Mouse (Mus musculus) bone marrow macrophage, adult 2 months (primary cell): ENCODE results near the gene Ism2. TPM values are rescaled to one million over a fixed set of nuclear protein-coding genes. Genes with fewer than 3 reads are reported as not detected.

Experiments used
- H3K27ac ChIP-seq: 2 replicates; pipeline ENCODE4 v1.5.1; 2012; ENCODE audit warnings: low read depth, low read length; ENCODE audit not compliant: insufficient read depth
- H3K4me1 ChIP-seq: 2 replicates; pipeline ENCODE4 v1.6.1; 2012; ENCODE audit warnings: low read length; ENCODE audit not compliant: control insufficient read depth, insufficient read depth
- H3K4me3 ChIP-seq: 2 replicates; pipeline ENCODE4 v1.5.1; 2012; ENCODE audit warnings: mild to moderate bottlenecking, low read length, moderate library complexity; ENCODE audit not compliant: insufficient read depth
- CTCF ChIP-seq: IDR thresholded peaks from 2 replicates; pipeline ENCODE4 v1.5.1; 2012; ENCODE audit warnings: low read depth, mild to moderate bottlenecking, low read length, moderate library complexity
- POLR2A ChIP-seq: IDR thresholded peaks from 2 replicates; pipeline ENCODE4 v1.6.1; 2012; ENCODE audit warnings: mild to moderate bottlenecking, low read depth, low read length, borderline replicate concordance
- polyA plus RNA-seq: library from polyadenylated mRNA; stranded (reverse); fragments of >200 nt; gene quantifications from 2 replicates; pipeline ENCODE4 v1.2.4, GENCODE M21; 2012; ENCODE audit not compliant: missing spikeins, insufficient read depth, insufficient read length

Gene Ism2
- polyA plus RNA-seq, 1 experiment: not detected

GRCm38 (mm10) chr12:87274853-87275831 lies 24.4 kb downstream of the Ism2 start:
- Histone ChIP-seq H3K4me3 (no peak overlapping the region), H3K27ac (peak overlapping the region; percentile 52), H3K4me1 (peaks cover 35% of the 10 kb centered on the region)
- no peak for TF ChIP-seq POLR2A
- TF ChIP-seq CTCF: no peak

- Histone ChIP-seq H3K27ac (peak overlapping the region; percentile 8; the same call in 1 of the 2 replicates), H3K4me3 (peak overlapping the region; percentile 90), H3K4me1 (peaks cover 14% of the 10 kb centered on the region)
- TF ChIP-seq POLR2A (no peak), CTCF (no peak)
These were observed 31.8 kb downstream of the Ism2 start for GRCm38 (mm10) chr12:87267682-87268081.

- Histone ChIP-seq H3K27ac (peak overlapping the region; percentile 89), H3K4me1 (peaks cover 18% of the 10 kb centered on the region), H3K4me3 (peak overlapping the region; percentile 90)
- TF ChIP-seq POLR2A (no peak), CTCF (no peak)
These were observed 32.5 kb downstream of the Ism2 start for GRCm38 (mm10) chr12:87266827-87267603.

- TF ChIP-seq POLR2A: peak; percentile 25; the same call in 1 of the 2 replicates
- TF ChIP-seq CTCF: no peak
- Histone ChIP-seq H3K4me1 (peaks cover 25% of the 10 kb centered on the region), H3K4me3 (peak within 1 kb of the TSS; percentile 90), H3K27ac (peak within 1 kb of the TSS; percentile 89)
These were observed 33.2 kb downstream of the Ism2 start, which contains the start of the genes Vipas39 and Ahsa1 for GRCm38 (mm10) chr12:87266108-87266826. Gene Vipas39 (minus strand): TSS chr12:87266256. Gene Ahsa1 (plus strand): TSS chr12:87266479.

- Histone ChIP-seq H3K4me1 (peaks cover 31% of the 10 kb centered on the region), H3K27ac (peak overlapping the region; percentile 80), H3K4me3 (peak overlapping the region; percentile 90)
- TF ChIP-seq CTCF: no peak
- no peak for TF ChIP-seq POLR2A
These were observed 34.1 kb downstream of the Ism2 start for GRCm38 (mm10) chr12:87265444-87265843.

GRCm38 (mm10) chr12:87260562-87260961 lies 38.9 kb downstream of the Ism2 start:
- H3K4me1 ChIP-seq: peaks cover 36% of the 10 kb centered on the region
- no peak for TF ChIP-seq CTCF
- no peak for TF ChIP-seq POLR2A
- no peak overlapping the region for H3K4me3 ChIP-seq
- peak overlapping the region; percentile 69 for H3K27ac ChIP-seq

- H3K4me1 ChIP-seq: peaks cover 20% of the 10 kb centered on the region
- no peak overlapping the region for H3K27ac ChIP-seq
- no peak overlapping the region for H3K4me3 ChIP-seq
- TF ChIP-seq POLR2A: no peak
- no peak for TF ChIP-seq CTCF
These were observed 42.9 kb downstream of the Ism2 start for GRCm38 (mm10) chr12:87256629-87257028.

GRCm38 (mm10) chr12:87253878-87254277 lies 45.6 kb downstream of the Ism2 start:
- no peak for TF ChIP-seq CTCF
- TF ChIP-seq POLR2A: no peak
- Histone ChIP-seq H3K4me3 (no peak overlapping the region), H3K27ac (no peak overlapping the region), H3K4me1 (peaks cover 7% of the 10 kb centered on the region)

- H3K4me3 ChIP-seq: no peak overlapping the region
- no peak overlapping the region for H3K27ac ChIP-seq
- TF ChIP-seq POLR2A: no peak
- TF ChIP-seq CTCF: no peak
- H3K4me1 ChIP-seq: no peaks in the 10 kb centered on the region
These were observed 49.3 kb downstream of the Ism2 start for GRCm38 (mm10) chr12:87250161-87250560.
